Mouse (Mus musculus) CH12.LX (cell line): ENCODE measurements around the gene Nr2c1. TPM values are rescaled to one million over a fixed set of nuclear protein-coding genes. Genes with fewer than 3 reads are reported as not detected.
A peak's percentile ranks its signal among the peaks of the same experiment; 100 is the strongest.

Experiments
- DNase-seq: peaks from one replicate; pipeline ENCODE4 v3.0.0-alpha.2; 2013; ENCODE audit errors: extremely low read depth
- H3K27ac ChIP-seq: 2 replicates; pipeline ENCODE4 v1.5.1; 2012; ENCODE audit warnings: low read depth, mild to moderate bottlenecking, control low read depth, moderate library complexity; ENCODE audit not compliant: insufficient read depth
- H3K27me3 ChIP-seq: replicated peaks from 2 replicates; pipeline ENCODE3; 2012; ENCODE audit warnings: inconsistent platforms
- H3K36me3 ChIP-seq, 2 experiments: replicated peaks in 1 of 2; 2 replicates each; pipeline versions ENCODE3 to v1.6.1; 2012; ENCODE audit warnings: inconsistent platforms in 1 of 2, low read length in 1 of 2, mild to moderate bottlenecking in 1 of 2, mixed read lengths in 1 of 2, moderate library complexity in 1 of 2; ENCODE audit not compliant: control insufficient read depth in 1 of 2, insufficient read depth in 1 of 2
- H3K4me1 ChIP-seq, 2 experiments: 2 replicates each; pipeline ENCODE4 v1.6.1; 2012; ENCODE audit warnings: inconsistent platforms in 1 of 2, moderate library complexity in 1 of 2; ENCODE audit not compliant: insufficient read depth in 2 of 2, control insufficient read depth in 1 of 2
- H3K4me2 ChIP-seq: 2 replicates; pipeline ENCODE4 v1.6.1; 2012; ENCODE audit warnings: low read depth, mild to moderate bottlenecking, control low read depth; ENCODE audit not compliant: poor library complexity, insufficient read depth, severe bottlenecking
- H3K4me3 ChIP-seq, 3 experiments: fragments of 150-350 bp in 1 of 3; sonication (generic) in 1 of 3; replicated peaks in 1 of 3; 2 replicates each; pipeline versions ENCODE3 to v1.5.1; 2011 to 2012; ENCODE audit warnings: low read depth in 2 of 3, low read length in 2 of 3, mild to moderate bottlenecking in 2 of 3, moderate library complexity in 2 of 3, control low read depth in 1 of 3, improper control_type of control experiment in 1 of 3, inconsistent platforms in 1 of 3, mixed read lengths in 1 of 3; ENCODE audit not compliant: poor library complexity in 1 of 3
- H3K79me2 ChIP-seq: replicated peaks from 2 replicates; pipeline ENCODE4 v1.6.1; 2012; ENCODE audit warnings: mild to moderate bottlenecking, moderate library complexity; ENCODE audit not compliant: control insufficient read depth, poor library complexity, insufficient read depth, severe bottlenecking; ENCODE audit errors: extremely low read depth
- H3K9ac ChIP-seq: 2 replicates; pipeline ENCODE4 v1.6.1; 2012; ENCODE audit warnings: low read depth, mild to moderate bottlenecking, control low read depth, moderate library complexity; ENCODE audit not compliant: insufficient read depth
- H3K9me3 ChIP-seq: replicated peaks from 2 replicates; pipeline ENCODE3; 2012; ENCODE audit warnings: low read length, inconsistent platforms, mixed read lengths
- BHLHE40 ChIP-seq: IDR thresholded peaks from 2 replicates; pipeline ENCODE4 v1.6.1; 2011; ENCODE audit warnings: mild to moderate bottlenecking, low read depth, low read length, improper control_type of control experiment
- CHD1 ChIP-seq: IDR thresholded peaks from 2 replicates; pipeline ENCODE4 v1.6.1; 2012; ENCODE audit warnings: low read depth, low read length, improper control_type of control experiment, inconsistent platforms
- E2F4 ChIP-seq: IDR thresholded peaks from 2 replicates; pipeline ENCODE4 v1.6.1; 2011; ENCODE audit warnings: low read depth, low read length, improper control_type of control experiment; ENCODE audit not compliant: insufficient replicate concordance
- ELF1 ChIP-seq: IDR thresholded peaks from 2 replicates; pipeline ENCODE4 v1.6.1; 2014; ENCODE audit warnings: low read depth, mild to moderate bottlenecking, inconsistent platforms, low read length, improper control_type of control experiment
- EP300 ChIP-seq: IDR thresholded peaks from 2 replicates; pipeline ENCODE4 v1.6.1; 2011; ENCODE audit warnings: low read length, improper control_type of control experiment
- ETS1 ChIP-seq: conservative IDR thresholded peaks from 2 replicates; pipeline ENCODE4 v1.6.1; 2012; ENCODE audit warnings: low read depth, mild to moderate bottlenecking, inconsistent platforms, low read length, improper control_type of control experiment, moderate library complexity
- JUN ChIP-seq: IDR thresholded peaks from 2 replicates; pipeline ENCODE4 v1.6.1; 2011; ENCODE audit warnings: low read depth, mild to moderate bottlenecking, low read length, improper control_type of control experiment, moderate library complexity; ENCODE audit not compliant: insufficient read depth
- JUND ChIP-seq: conservative IDR thresholded peaks from 2 replicates; pipeline ENCODE4 v1.6.1; 2011; ENCODE audit warnings: low read depth, low read length, improper control_type of control experiment
- MAFK ChIP-seq: IDR thresholded peaks from 2 replicates; pipeline ENCODE4 v1.6.1; 2011; ENCODE audit warnings: low read length, improper control_type of control experiment; ENCODE audit not compliant: insufficient replicate concordance
- MAZ ChIP-seq: IDR thresholded peaks from 2 replicates; pipeline ENCODE4 v1.6.1; 2012; ENCODE audit warnings: low read depth, mild to moderate bottlenecking, inconsistent platforms, low read length, improper control_type of control experiment, moderate library complexity
- MEF2A ChIP-seq: IDR thresholded peaks from 2 replicates; pipeline ENCODE4 v1.6.1; 2014; ENCODE audit warnings: low read depth, mild to moderate bottlenecking, inconsistent platforms, low read length, improper control_type of control experiment, borderline replicate concordance
- MYC ChIP-seq: IDR thresholded peaks from 2 replicates; pipeline ENCODE4 v1.6.1; 2011; ENCODE audit warnings: low read depth, mild to moderate bottlenecking, improper control_type of control experiment, low read length
- PAX5 ChIP-seq: IDR thresholded peaks from 2 replicates; pipeline ENCODE4 v1.6.1; 2012; ENCODE audit warnings: low read length, inconsistent platforms, mixed read lengths
- POLR2A ChIP-seq: IDR thresholded peaks from 2 replicates; pipeline ENCODE4 v1.6.1; 2011; ENCODE audit warnings: low read depth, mild to moderate bottlenecking, improper control_type of control experiment, low read length
- RAD21 ChIP-seq: IDR thresholded peaks from 2 replicates; pipeline ENCODE4 v1.6.1; 2011; ENCODE audit warnings: low read depth, mild to moderate bottlenecking, low read length, improper control_type of control experiment, moderate library complexity
- RCOR1 ChIP-seq: conservative IDR thresholded peaks from 2 replicates; pipeline ENCODE4 v1.6.1; 2012; ENCODE audit warnings: low read depth, mild to moderate bottlenecking, inconsistent platforms, low read length, improper control_type of control experiment
- SMC3 ChIP-seq: IDR thresholded peaks from 2 replicates; pipeline ENCODE4 v1.6.1; 2011; ENCODE audit warnings: low read depth, low read length, improper control_type of control experiment
- UBTF ChIP-seq: IDR thresholded peaks from 2 replicates; pipeline ENCODE4 v1.6.1; 2012; ENCODE audit warnings: low read depth, mild to moderate bottlenecking, inconsistent platforms, low read length, improper control_type of control experiment, moderate library complexity
- USF1 ChIP-seq: IDR thresholded peaks from 2 replicates; pipeline ENCODE4 v1.6.1; 2014; ENCODE audit warnings: low read depth, mild to moderate bottlenecking, inconsistent platforms, low read length, improper control_type of control experiment
- USF2 ChIP-seq: conservative IDR thresholded peaks from 2 replicates; pipeline ENCODE4 v1.6.1; 2011; ENCODE audit warnings: low read depth, low read length, improper control_type of control experiment
- ZC3H11A ChIP-seq: IDR thresholded peaks from 2 replicates; pipeline ENCODE4 v1.6.1; 2012; ENCODE audit warnings: low read depth, mild to moderate bottlenecking, inconsistent platforms, low read length, improper control_type of control experiment
- dilution Hi-C: fragments of 300-500 bp; cut with MboI; formaldehyde crosslinking; loops from 2 replicates; pipeline ENCODE4 v1.14.3; 2020; ENCODE audit warnings: low sequenced_read_pairs; ENCODE audit not compliant: extremely low pct_unique_long_range_greater_than_20kb, extremely low pct_ligation_motif_present
- in situ Hi-C: fragments of 300-500 bp; cut with MboI; formaldehyde crosslinking; loops from 3 replicates; pipeline ENCODE4 v1.14.3; 2019; ENCODE audit warnings: low sequenced_read_pairs, low pct_ligation_motif_present, low pct_unique_long_range_greater_than_20kb, mixed read lengths
- polyA plus RNA-seq: library from polyadenylated mRNA; unstranded; fragments of >175 nt; gene quantifications from 2 replicates; pipeline ENCODE4 v1.2.1, GENCODE M21; 2012; ENCODE audit warnings: low read depth; ENCODE audit not compliant: insufficient read length
- total RNA-seq, 2 experiments: library from RNA; depleted of rRNA; stranded (reverse); fragments of 300-350 nt in 1 of 2; fragments of >200 nt in 1 of 2; gene quantifications; 2 replicates each; pipeline ENCODE4 v1.2.3; 2012 to 2014

The Nr2c1 gene
- total and polyA plus RNA-seq, 3 experiments = 3.6 to 6.5 (median 5.7) TPM

DNA sequence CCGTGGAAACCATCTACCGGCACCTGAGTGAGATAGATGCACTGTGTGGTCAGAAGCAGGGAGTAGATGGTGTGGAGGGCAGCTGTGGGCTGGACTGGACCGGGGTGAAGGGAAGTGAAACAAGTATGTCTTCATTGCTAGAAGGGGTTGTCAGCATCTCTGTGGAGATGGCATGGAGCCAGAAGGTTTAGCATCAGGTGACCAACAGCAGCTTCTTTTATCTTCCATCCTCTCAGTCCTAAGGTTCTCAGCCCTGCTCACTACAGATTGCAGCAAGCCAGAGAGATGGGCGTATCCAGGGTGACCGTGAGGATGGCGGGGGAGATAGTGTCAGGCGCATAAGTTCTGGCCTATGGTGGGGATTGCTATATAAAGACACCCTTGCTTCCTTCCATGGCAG lies 25.2 kb upstream of the Nr2c1 start (continued):
- TF ChIP-seq USF1 (peak; percentile 57), EP300 (peak; percentile 78), MYC (no peak), ELF1 (no peak), CHD1 (no peak), ZC3H11A (no peak), PAX5 (no peak), RCOR1 (0 out of 2 replicates have a peak, but pooled peaks have one; percentile 26), USF2 (no peak), UBTF (no peak), E2F4 (no peak)

DNA sequence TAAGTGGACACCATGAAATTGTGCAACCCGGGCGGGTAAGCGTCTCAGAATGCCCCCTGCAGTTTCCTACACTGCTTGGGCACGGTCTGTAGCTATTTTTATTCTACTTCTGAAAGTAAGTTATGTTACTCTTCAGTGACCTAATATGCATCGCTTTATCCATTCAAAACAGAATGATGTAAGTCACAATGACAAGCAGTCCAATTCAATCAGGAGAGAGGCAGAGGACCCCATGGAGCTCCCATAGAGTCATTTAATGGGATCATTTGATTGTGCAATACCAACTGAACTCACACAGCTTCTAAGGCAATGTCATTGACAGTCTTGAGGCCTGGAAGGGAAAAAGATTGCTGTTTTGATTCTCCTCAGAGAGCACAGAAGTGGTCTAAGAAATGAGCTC lies 24.2 kb upstream of the Nr2c1 start:
- no peaks in the 10 kb centered on the region for H3K27me3 ChIP-seq
- H3K36me3 ChIP-seq = peaks cover 43 to 77% of the 10 kb centered on the region in 2 experiments
- in situ Hi-C loops = no loop called here
- H3K4me1 ChIP-seq = peaks cover 13 to 19% of the 10 kb centered on the region in 2 experiments
- H3K9ac ChIP-seq = no peak overlapping the region
- H3K79me2 ChIP-seq = no peaks in the 10 kb centered on the region
- TF ChIP-seq PAX5 (no peak), MAZ (no peak), POLR2A (no peak), MAFK (no peak), USF1 (no peak), MEF2A (0 out of 2 replicates have a peak, but pooled peaks have one; percentile 14), JUN (no peak), JUND (no peak), ETS1 (no peak), BHLHE40 (peak; percentile 31; the same call in 1 of the 2 replicates), RAD21 (no peak), SMC3 (no peak), RCOR1 (no peak), UBTF (no peak)
- dilution Hi-C loops = no loop called here
- no peak overlapping the region for H3K4me2 ChIP-seq
- H3K27ac ChIP-seq = no peak overlapping the region
- no peaks in the 10 kb centered on the region for H3K9me3 ChIP-seq
- DNase-seq = no peak
- H3K4me3 ChIP-seq = no peak overlapping the region
